Mouse (Mus musculus) midbrain, embryonic 13.5 days (tissue): ENCODE data around the gene Apol7e. TPM values are rescaled to one million over a fixed set of nuclear protein-coding genes. Genes with fewer than 3 reads are reported as not detected.

Experiments
- ATAC-seq: fragments of 200-750 bp; cut with Nextera tagmentation; 2 replicates; pipeline ENCODE4 v1.8.0; 2017; ENCODE audit warnings: mild to moderate bottlenecking, moderate TSS enrichment, moderate library complexity
- H3K27ac ChIP-seq: fragments of 300-500 bp; sonication (generic); 2 replicates; pipeline ENCODE4 v1.5.1; 2015; ENCODE audit warnings: inconsistent platforms, mild to moderate bottlenecking, moderate library complexity
- H3K27me3 ChIP-seq: fragments of 300-500 bp; sonication (generic); 2 replicates; pipeline ENCODE4 v1.6.1; 2015; ENCODE audit warnings: mild to moderate bottlenecking, inconsistent platforms
- H3K36me3 ChIP-seq: fragments of 300-500 bp; sonication (generic); 2 replicates; pipeline ENCODE4 v1.6.1; 2015; ENCODE audit warnings: mild to moderate bottlenecking, inconsistent platforms
- H3K4me1 ChIP-seq: fragments of 300-500 bp; sonication (generic); replicated peaks from 2 replicates; pipeline ENCODE4 v1.6.1; 2015; ENCODE audit warnings: inconsistent platforms
- H3K4me2 ChIP-seq: fragments of 300-500 bp; sonication (generic); replicated peaks from 2 replicates; pipeline ENCODE4 v1.6.1; 2015; ENCODE audit warnings: moderate library complexity, mild to moderate bottlenecking, inconsistent platforms
- H3K4me3 ChIP-seq: fragments of 300-500 bp; sonication (generic); replicated peaks from 2 replicates; pipeline ENCODE4 v1.5.1; 2015; ENCODE audit warnings: mild to moderate bottlenecking, inconsistent platforms
- H3K9ac ChIP-seq: fragments of 300-500 bp; sonication (generic); replicated peaks from 2 replicates; pipeline ENCODE4 v1.6.1; 2015; ENCODE audit warnings: mild to moderate bottlenecking, inconsistent platforms
- H3K9me3 ChIP-seq: fragments of 300-500 bp; sonication (generic); 2 replicates; pipeline ENCODE4 v1.6.1; 2016; ENCODE audit warnings: mild to moderate bottlenecking, inconsistent platforms
- WGBS: fragments of 180-500 bp; shearing (Covaris S2); methylation state at CpG from one replicate; pipeline ENCODE4 v1.1.7; 2015; 5-methylcytosine and 5-hydroxymethylcytosine counted together
- polyA plus RNA-seq: library from polyadenylated mRNA; unstranded; fragments of >200 nt; fragmentation: Nextera tagmentation; extraction: Ambion mirVana; gene quantifications from 2 replicates; pipeline ENCODE4 v1.2.1, GENCODE M21; 2015

Apol7e gene
- polyA plus RNA-seq, 1 experiment from 2014 or later, result not detected

GRCm38 (mm10) chr15:77761561-77762380 is 63.1 kb downstream of the Apol7e start:
- 77% methylated on average over 22 of the region's 22 CpGs for WGBS
- Histone ChIP-seq H3K27me3 (no peaks in the 10 kb centered on the region), H3K36me3 (peaks cover 64% of the 10 kb centered on the region), H3K4me2 (no peak overlapping the region), H3K9ac (no peak overlapping the region), H3K27ac (no peak overlapping the region), H3K4me1 (no peaks in the 10 kb centered on the region), H3K9me3 (no peaks in the 10 kb centered on the region), H3K4me3 (no peak overlapping the region)
- no peak for ATAC-seq

GRCm38 (mm10) chr15:77763050-77763449 is 64.4 kb downstream of the Apol7e start:
- H3K4me1 ChIP-seq, result no peaks in the 10 kb centered on the region
- no peak overlapping the region for H3K4me2 ChIP-seq
- no peak overlapping the region for H3K27ac ChIP-seq
- no peaks in the 10 kb centered on the region for H3K27me3 ChIP-seq
- no peak for ATAC-seq
- no peaks in the 10 kb centered on the region for H3K9me3 ChIP-seq
- H3K36me3 ChIP-seq, result peaks cover 77% of the 10 kb centered on the region
- WGBS, result 94% methylated on average over 16 of the region's 16 CpGs
- H3K4me3 ChIP-seq, result no peak overlapping the region
- H3K9ac ChIP-seq, result no peak overlapping the region

GRCm38 (mm10) chr15:77763702-77764101 is 65.0 kb downstream of the Apol7e start:
- peaks cover 84% of the 10 kb centered on the region for H3K36me3 ChIP-seq

GRCm38 (mm10) chr15:77764391-77765006 is 65.8 kb downstream of the Apol7e start:
- WGBS, result 90% methylated on average over 13 of the region's 13 CpGs
- no peaks in the 10 kb centered on the region for H3K27me3 ChIP-seq

More at GRCm38 (mm10) chr15:77763702-77764101, 65.0 kb downstream of the Apol7e start:
- Histone ChIP-seq H3K27ac (no peak overlapping the region), H3K4me2 (no peak overlapping the region), H3K9ac (no peak overlapping the region), H3K27me3 (no peaks in the 10 kb centered on the region), H3K4me1 (no peaks in the 10 kb centered on the region), H3K4me3 (no peak overlapping the region), H3K9me3 (no peaks in the 10 kb centered on the region)
- ATAC-seq, result no peak
- WGBS, result 96% methylated on average over 11 of the region's 11 CpGs

GRCm38 (mm10) chr15:77765484-77766093 is 66.9 kb downstream of the Apol7e start:
- Histone ChIP-seq H3K4me3 (no peak overlapping the region), H3K4me2 (no peak overlapping the region), H3K36me3 (peaks cover 100% of the 10 kb centered on the region), H3K27ac (no peak overlapping the region), H3K27me3 (no peaks in the 10 kb centered on the region), H3K9ac (no peak overlapping the region), H3K9me3 (no peaks in the 10 kb centered on the region), H3K4me1 (no peaks in the 10 kb centered on the region)
- WGBS, result 95% methylated on average over 16 of the region's 16 CpGs
- no peak for ATAC-seq

More at GRCm38 (mm10) chr15:77764391-77765006, 65.8 kb downstream of the Apol7e start:
- Histone ChIP-seq H3K27ac (no peak overlapping the region), H3K4me2 (no peak overlapping the region), H3K9ac (no peak overlapping the region), H3K9me3 (no peaks in the 10 kb centered on the region), H3K36me3 (peaks cover 92% of the 10 kb centered on the region), H3K4me3 (no peak overlapping the region), H3K4me1 (no peaks in the 10 kb centered on the region)
- no peak for ATAC-seq

GRCm38 (mm10) chr15:77766981-77767380 is 68.3 kb downstream of the Apol7e start:
- 95% methylated on average over 11 of the region's 11 CpGs for WGBS
- Histone ChIP-seq H3K27ac (no peak overlapping the region), H3K27me3 (no peaks in the 10 kb centered on the region), H3K4me2 (no peak overlapping the region), H3K9ac (no peak overlapping the region), H3K36me3 (peaks cover 100% of the 10 kb centered on the region), H3K4me3 (no peak overlapping the region), H3K9me3 (no peaks in the 10 kb centered on the region), H3K4me1 (no peaks in the 10 kb centered on the region)
- ATAC-seq, result no peak

Other genes starting within 250 kb of the Apol7e start
- not detected in 2 replicates for gene Apol10a, start 221.8 kb upstream of the Apol7e start, polyA plus RNA-seq
- not detected in 2 replicates for gene Apol11a, start 190.6 kb upstream of the Apol7e start, polyA plus RNA-seq
- not detected in 2 replicates for gene Apol7c, start 165.5 kb upstream of the Apol7e start, polyA plus RNA-seq
- gene 1700025B11Rik, start 137.0 kb upstream of the Apol7e start, polyA plus RNA-seq, result not detected in 2 replicates
- gene Apol10b, start 102.7 kb upstream of the Apol7e start, polyA plus RNA-seq, result not detected in 2 replicates
- not detected in 2 replicates for gene Gm36245, start 99.6 kb upstream of the Apol7e start, polyA plus RNA-seq
- gene Apol11b, start 55.6 kb upstream of the Apol7e start, polyA plus RNA-seq, result 0.10 TPM in 1 of 2 replicates, not detected in the other
- not detected in 2 replicates for gene Apol9b, start 30.2 kb downstream of the Apol7e start, polyA plus RNA-seq
- 0.23 TPM in 1 of 2 replicates, not detected in the other for gene Apol8, start 58.1 kb downstream of the Apol7e start, polyA plus RNA-seq
- gene Myh9, start 143.3 kb downstream of the Apol7e start, polyA plus RNA-seq, result 11.8 and 14.1 TPM in 2 replicates
- gene Txn2, start 230.1 kb downstream of the Apol7e start, polyA plus RNA-seq, result 227 and 234 TPM in 2 replicates